8 mouse cellular contexts compared by ENCODE assay signal in genomic region chr19:46962171-46962772, GRCm38 (mm10). TPM values are rescaled to one million over a fixed set of nuclear protein-coding genes. Genes with fewer than 3 reads are reported as not detected.
DNase-seq lines count a peak whose midpoint lies in the region; ATAC-seq and TF ChIP-seq lines count a peak whose summit lies in the region.

No protein-coding gene starts in this region.

- H3K4me3 ChIP-seq in forebrain, embryonic 12.5 days (replicated peaks): peak overlapping the region; percentile 78
- H3K4me3 ChIP-seq in lung, adult 2 months (replicated peaks; ENCODE audit: extremely low read depth, low read depth, low read length): peak overlapping the region; percentile 96
- H3K4me3 ChIP-seq in neural tube, embryonic 15.5 days (replicated peaks): peak overlapping the region; percentile 71

- H3K9me3 ChIP-seq in forebrain, embryonic 12.5 days: no peaks in the 10 kb centered on the region
- no peaks in the 10 kb centered on the region for H3K9me3 ChIP-seq in neural tube, embryonic 15.5 days (replicated peaks)

- TF ChIP-seq CTCF in lung, adult 2 months (IDR thresholded peaks at IDR 0.05; ENCODE audit: insufficient read depth, low read length): no peak

- DNase-seq in ES-CJ7 (ENCODE audit: low read depth, low spot score): peak; percentile 89
- peak; percentile 83 for DNase-seq in c-Kit-positive CD71-positive TER-119-positive erythroid progenitor cells, embryonic 14.5 days (ENCODE audit: low spot score)
- DNase-seq in heart, postnatal 10 days: peak; percentile 82 to 83
- peak; percentile 82 to 91 for DNase-seq in kidney, postnatal 36 days
- DNase-seq in lung, adult 2 months: peak; percentile 84
- DNase-seq in testis, postnatal 14 days (ENCODE audit: low spot score): peak; percentile 88

- peak overlapping the region; percentile 70 for H3K4me2 ChIP-seq in forebrain, embryonic 12.5 days
- peak overlapping the region; percentile 64 for H3K4me2 ChIP-seq in neural tube, embryonic 15.5 days

- intact Hi-C loops in heart, postnatal 10 days (cut with DNase I): loop anchor here (2.0 to 5.0 kb wide), 2 partner anchors 29 to 35 kb away; no protein-coding TSS in a partner anchor

- peak; percentile 91 for ATAC-seq in forebrain, embryonic 12.5 days (ENCODE audit: low FRiP score)
- peak; percentile 94 for ATAC-seq in neural tube, embryonic 15.5 days (ENCODE audit: low FRiP score)

- no peaks in the 10 kb centered on the region for H3K27me3 ChIP-seq in forebrain, embryonic 12.5 days
- H3K27me3 ChIP-seq in neural tube, embryonic 15.5 days (replicated peaks): no peaks in the 10 kb centered on the region

- H3K4me1 ChIP-seq in forebrain, embryonic 12.5 days: peaks cover 24% of the 10 kb centered on the region
- peaks cover 29% of the 10 kb centered on the region for H3K4me1 ChIP-seq in lung, adult 2 months (ENCODE audit: control insufficient read depth, insufficient read depth, low read length)
- H3K4me1 ChIP-seq in neural tube, embryonic 15.5 days: peaks cover 29% of the 10 kb centered on the region

- WGBS in forebrain, embryonic 12.5 days: 1% methylated on average over 42 of the region's 54 CpGs
- under 1% methylated on average over 36 of the region's 54 CpGs for WGBS in lung, adult 2 months
- 0% methylated on average over 33 of the region's 54 CpGs for WGBS in neural tube, embryonic 15.5 days

- H3K36me3 ChIP-seq in forebrain, embryonic 12.5 days (replicated peaks): no peaks in the 10 kb centered on the region
- no peaks in the 10 kb centered on the region for H3K36me3 ChIP-seq in neural tube, embryonic 15.5 days

- peak; percentile 16; the same call in 1 of the 2 replicates for TF ChIP-seq POLR2A in lung, adult 2 months (IDR thresholded peaks at IDR 0.05; ENCODE audit: borderline replicate concordance, extremely low read depth, low read depth, low read length)

- H3K9ac ChIP-seq in forebrain, embryonic 12.5 days: peak overlapping the region; percentile 86
- peak overlapping the region; percentile 94 for H3K9ac ChIP-seq in neural tube, embryonic 15.5 days (replicated peaks)

- H3K27ac ChIP-seq in forebrain, embryonic 12.5 days: peak overlapping the region; percentile 98
- peak overlapping the region; percentile 100 for H3K27ac ChIP-seq in neural tube, embryonic 15.5 days (replicated peaks)

RNA-seq across cellular contexts. Expression of gene Ina, which starts 52.2 kb away (rescaled TPM):
- polyA plus RNA-seq in forebrain, embryonic 12.5 days (2016; fragmentation: Nextera tagmentation; extraction: Ambion mirVana): 204 and 215 TPM in 2 replicates
- total RNA-seq in heart, postnatal 10 days (2021): not detected
- 0.04 TPM in 1 of 2 replicates, not detected in the other for polyA plus RNA-seq in lung, adult 2 months (2012; rRNA removed)
- polyA plus RNA-seq in neural tube, embryonic 15.5 days (2015; fragmentation: Nextera tagmentation; extraction: Ambion mirVana): 385 and 491 TPM in 2 replicates

RNA-seq across cellular contexts. Expression of gene Nt5c2, which starts 52.7 kb away (rescaled TPM):
- 74.0 and 76.0 TPM in 2 replicates for polyA plus RNA-seq in forebrain, embryonic 12.5 days (2016; fragmentation: Nextera tagmentation; extraction: Ambion mirVana)
- total RNA-seq in heart, postnatal 10 days (2021): 100 to 1,000 TPM; 107 to 127 TPM
- 11.1 and 17.5 TPM in 2 replicates for polyA plus RNA-seq in lung, adult 2 months (2012; rRNA removed)
- 72.1 and 78.5 TPM in 2 replicates for polyA plus RNA-seq in neural tube, embryonic 15.5 days (2015; fragmentation: Nextera tagmentation; extraction: Ambion mirVana)

Comparison
In these comparisons a context has a peak if more than half of its experiments do, and no peak if none do; other contexts are left out.
1. Peak in every context shown above with its lines: DNase-seq, ATAC-seq, H3K4me3 ChIP-seq and H3K27ac ChIP-seq.
2. RNA of gene Ina, which starts 52.2 kb away (polyA plus RNA-seq): 385 to 491 TPM in neural tube, embryonic 15.5 days and 204 to 215 TPM in forebrain, embryonic 12.5 days; 0.04 TPM in lung, adult 2 months; every median in the first group is over 100 times any median in the second.